Mouse (Mus musculus) megakaryocyte, adult 5-6 weeks (primary cell): ENCODE results near the gene Syt5. TPM values are rescaled to one million over a fixed set of nuclear protein-coding genes. Genes with fewer than 3 reads are reported as not detected.

Experiments
- ATAC-seq: 2 replicates; pipeline ENCODE4 v1.8.0; 2016; ENCODE audit warnings: mild to moderate bottlenecking, inconsistent platforms; ENCODE audit not compliant: poor library complexity, severe bottlenecking
- total RNA-seq, 2 experiments: library from RNA; stranded (forward) in 1 of 2; stranded (reverse) in 1 of 2; fragments of 153-499, 151-499 nt in 1 of 2; fragments of 221-1000, 200-1000 nt in 1 of 2; gene quantifications; 2 replicates each; pipeline versions ENCODE4 v1.2.3 to v1.2.4; 2015 to 2017

Gene Syt5
- total RNA-seq, 2 experiments from 2014 or later, result not detected

- peak; percentile 80 for ATAC-seq
These were observed 45.6 kb downstream of the Syt5 start, which contains the start of gene Ppp1r12c for GRCm38 (mm10) chr7:4501558-4502397. Gene Ppp1r12c (minus strand): TSS chr7:4501680.

DNA sequence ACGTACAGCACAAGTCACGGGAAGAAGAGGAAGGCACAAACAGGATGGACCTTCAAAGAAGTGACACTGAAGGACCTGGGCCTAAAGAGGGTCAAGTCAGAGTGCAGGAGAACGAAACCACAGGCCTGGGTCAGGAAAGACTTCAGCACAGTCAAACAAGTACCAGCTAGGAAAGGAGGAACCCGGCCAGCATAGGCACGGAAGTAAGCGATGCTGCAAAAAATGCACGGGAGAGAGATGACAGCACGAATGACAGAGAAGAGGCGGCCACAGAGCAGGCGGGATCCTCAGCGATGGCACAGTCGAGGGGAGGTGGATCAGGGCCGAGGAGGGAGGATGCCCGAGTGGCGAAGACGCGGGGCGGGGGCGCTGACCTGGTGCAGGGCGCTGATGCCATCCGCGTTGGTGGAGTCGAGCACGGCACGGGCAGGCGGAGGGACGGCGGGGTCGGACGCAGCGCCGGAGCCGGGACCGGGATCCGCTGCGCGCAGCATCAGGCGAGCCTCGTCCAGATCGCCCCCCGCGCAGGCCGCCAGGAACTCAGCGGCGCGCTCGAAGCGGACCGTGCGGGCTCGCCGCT lies 46.4 kb downstream of the Syt5 start:
- ATAC-seq, result peak; percentile 22

DNA sequence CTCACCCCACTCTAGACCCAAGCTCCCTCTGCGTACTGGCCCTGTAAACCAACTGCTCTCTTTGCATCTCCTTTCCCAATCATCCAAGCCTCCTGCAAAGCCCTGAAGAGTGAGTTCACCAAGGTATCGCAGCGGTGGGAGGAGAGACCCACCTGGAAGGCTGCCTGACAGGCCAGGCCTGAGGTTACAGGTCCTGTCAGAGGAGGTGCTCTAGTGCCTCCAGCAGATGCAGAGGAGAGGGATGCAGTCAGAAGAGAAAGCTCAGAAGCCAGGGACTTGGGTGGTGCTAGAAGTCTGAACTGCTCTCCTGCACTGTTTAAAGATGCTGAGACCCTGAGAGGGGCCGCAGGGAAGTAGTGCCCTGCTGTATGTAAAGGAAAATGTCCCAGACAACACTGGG lies 48.3 kb downstream of the Syt5 start:
- no peak for ATAC-seq

GRCm38 (mm10) chr7:4498251-4498650 lies 49.1 kb downstream of the Syt5 start:
- ATAC-seq, result no peak

- ATAC-seq, result no peak
These were observed 50.0 kb downstream of the Syt5 start for GRCm38 (mm10) chr7:4497271-4497903.

- ATAC-seq, result no peak
These were observed 50.9 kb downstream of the Syt5 start for GRCm38 (mm10) chr7:4496468-4496867.

GRCm38 (mm10) chr7:4493991-4494390 lies 53.4 kb downstream of the Syt5 start:
- ATAC-seq, result no peak

DNA sequence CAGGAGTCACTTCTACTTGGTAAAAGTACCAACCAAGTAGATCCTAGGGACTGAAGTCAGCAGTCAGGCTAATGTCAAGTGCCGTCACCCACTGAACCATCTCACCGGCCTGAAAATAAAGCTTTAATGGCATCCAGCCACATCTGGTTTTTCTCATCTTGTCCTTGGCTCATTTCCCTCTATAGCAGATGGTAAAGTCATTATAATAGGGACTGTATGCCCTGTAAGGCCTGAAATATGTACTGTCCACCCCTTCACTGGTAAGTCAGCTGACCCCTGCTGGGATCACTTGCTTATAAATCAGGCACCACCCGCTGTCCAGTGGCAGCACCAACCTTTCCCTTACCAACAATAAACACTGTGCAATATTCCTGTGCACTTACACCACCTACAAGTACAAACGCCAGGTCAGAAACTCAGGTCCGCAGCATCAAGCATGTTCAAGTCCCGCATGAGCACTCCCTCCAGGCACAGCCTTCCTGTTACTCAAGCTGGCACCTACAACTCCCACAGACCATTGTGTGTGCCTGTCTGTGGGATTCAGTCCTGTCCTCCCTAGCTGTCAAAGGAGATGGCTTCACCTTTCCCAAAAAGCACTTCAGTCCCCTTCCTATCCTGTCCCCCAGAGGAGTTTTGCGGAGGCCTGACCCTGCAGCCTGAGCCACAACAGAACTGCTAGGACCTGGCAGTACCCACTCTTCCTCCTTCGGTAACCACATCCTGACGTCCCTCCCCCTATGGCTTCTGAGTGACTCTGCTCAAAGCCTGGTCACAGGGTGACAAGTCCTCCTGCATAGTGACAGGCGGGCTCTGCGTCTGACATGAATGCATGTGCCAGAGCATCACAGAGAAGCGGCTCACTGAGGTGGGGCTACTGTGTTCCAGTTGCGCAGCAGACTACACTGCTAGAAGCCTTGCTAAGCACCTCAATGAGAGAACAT lies 54.8 kb downstream of the Syt5 start:
- peak; percentile 99 for ATAC-seq

GRCm38 (mm10) chr7:4491308-4491707 lies 56.0 kb downstream of the Syt5 start:
- ATAC-seq, result no peak

Other genes starting within 250 kb of the Syt5 start
- 12.5 and 18.9 TPM in 2 replicates for gene Ncr1, start 209.8 kb downstream of the Syt5 start, total RNA-seq (2015)
- 8.4 and 19.4 TPM in 2 replicates for gene Ncr1, start 209.8 kb downstream of the Syt5 start, total RNA-seq (2017)
- gene Gp6, start 149.8 kb downstream of the Syt5 start, total RNA-seq (2015), result 0.07 TPM in 1 of 2 replicates, not detected in the other
- 0.07 TPM in 1 of 2 replicates, not detected in the other for gene Gp6, start 149.8 kb downstream of the Syt5 start, total RNA-seq (2017)
- 1.1 and 1.8 TPM in 2 replicates for gene Rdh13, start 101.9 kb downstream of the Syt5 start, total RNA-seq (2015)
- 4.7 and 5.4 TPM in 2 replicates for gene Rdh13, start 101.9 kb downstream of the Syt5 start, total RNA-seq (2017)
- gene Eps8l1, start 86.9 kb downstream of the Syt5 start, total RNA-seq (2015), result 1.4 and 5.3 TPM in 2 replicates
- gene Eps8l1, start 86.9 kb downstream of the Syt5 start, total RNA-seq (2017), result 4.5 and 5.1 TPM in 2 replicates
- 106 and 134 TPM in 2 replicates for gene Ppp1r12c, start 45.9 kb downstream of the Syt5 start, total RNA-seq (2015)
- gene Ppp1r12c, start 45.9 kb downstream of the Syt5 start, total RNA-seq (2017), result 146 and 169 TPM in 2 replicates
- 2.6 and 5.8 TPM in 2 replicates for gene Tnnt1, start 31.2 kb downstream of the Syt5 start, total RNA-seq (2015)
- gene Tnnt1, start 31.2 kb downstream of the Syt5 start, total RNA-seq (2017), result 8.6 and 13.4 TPM in 2 replicates
- 5.1 and 8.8 TPM in 2 replicates for gene Tnni3, start 23.3 kb downstream of the Syt5 start, total RNA-seq (2015)
- 1.7 TPM in 1 of 2 replicates, not detected in the other for gene Tnni3, start 23.3 kb downstream of the Syt5 start, total RNA-seq (2017)
- gene Dnaaf3, start 15.1 kb downstream of the Syt5 start, total RNA-seq (2015), result 1.3 TPM in 2 replicates
- 1.0 TPM in 2 replicates for gene Dnaaf3, start 15.1 kb downstream of the Syt5 start, total RNA-seq (2017)
- not detected in 2 replicates for gene Ptprh, start 56.5 kb upstream of the Syt5 start, total RNA-seq (2015)
- not detected in 2 replicates for gene Ptprh, start 56.5 kb upstream of the Syt5 start, total RNA-seq (2017)
- 8.9 and 10.7 TPM in 2 replicates for gene Tmem86b, start 83.9 kb upstream of the Syt5 start, total RNA-seq (2015)
- 13.6 and 22.1 TPM in 2 replicates for gene Tmem86b, start 83.9 kb upstream of the Syt5 start, total RNA-seq (2017)
- 71.1 and 72.6 TPM in 2 replicates for gene Ppp6r1, start 111.5 kb upstream of the Syt5 start, total RNA-seq (2015)
- gene Ppp6r1, start 111.5 kb upstream of the Syt5 start, total RNA-seq (2017), result 85.6 and 101 TPM in 2 replicates
- 12.7 and 16.9 TPM in 2 replicates for gene Hspbp1, start 137.5 kb upstream of the Syt5 start, total RNA-seq (2015)
- 9.8 and 15.3 TPM in 2 replicates for gene Hspbp1, start 137.5 kb upstream of the Syt5 start, total RNA-seq (2017)
- gene Brsk1, start 143.1 kb upstream of the Syt5 start, total RNA-seq (2015), result not detected in 2 replicates
- not detected in 2 replicates for gene Brsk1, start 143.1 kb upstream of the Syt5 start, total RNA-seq (2017)
- gene Tmem150b, start 177.7 kb upstream of the Syt5 start, total RNA-seq (2015), result 11.4 and 13.3 TPM in 2 replicates
- 15.5 and 18.0 TPM in 2 replicates for gene Tmem150b, start 177.7 kb upstream of the Syt5 start, total RNA-seq (2017)
- gene Kmt5c, start 192.6 kb upstream of the Syt5 start, total RNA-seq (2015), result 32.4 and 38.4 TPM in 2 replicates
- 44.2 and 58.2 TPM in 2 replicates for gene Kmt5c, start 192.6 kb upstream of the Syt5 start, total RNA-seq (2017)
- gene Cox6b2, start 205.6 kb upstream of the Syt5 start, total RNA-seq (2015), result 29.5 and 32.4 TPM in 2 replicates
- gene Cox6b2, start 205.6 kb upstream of the Syt5 start, total RNA-seq (2017), result 20.5 and 24.8 TPM in 2 replicates
- not detected in 2 replicates for gene Fam71e2, start 223.8 kb upstream of the Syt5 start, total RNA-seq (2015)
- gene Fam71e2, start 223.8 kb upstream of the Syt5 start, total RNA-seq (2017), result not detected in 2 replicates
- gene Il11, start 235.3 kb upstream of the Syt5 start, total RNA-seq (2015), result not detected in 2 replicates
- not detected in 2 replicates for gene Il11, start 235.3 kb upstream of the Syt5 start, total RNA-seq (2017)
- gene Tmem190, start 235.4 kb upstream of the Syt5 start, total RNA-seq (2015), result not detected in 2 replicates
- not detected in 2 replicates for gene Tmem190, start 235.4 kb upstream of the Syt5 start, total RNA-seq (2017)
- gene Tmem238, start 242.1 kb upstream of the Syt5 start, total RNA-seq (2015), result 1.3 and 3.0 TPM in 2 replicates
- gene Tmem238, start 242.1 kb upstream of the Syt5 start, total RNA-seq (2017), result 0.61 and 2.5 TPM in 2 replicates
- gene Rpl28, start 245.3 kb upstream of the Syt5 start, total RNA-seq (2015), result 1,340 and 1,433 TPM in 2 replicates
- gene Rpl28, start 245.3 kb upstream of the Syt5 start, total RNA-seq (2017), result 535 and 673 TPM in 2 replicates